Mouse (Mus musculus) thymus, postnatal 25 days (tissue): ENCODE measurements at regions not wholly inside any gene's neighbourhood (a gene's known extent, or its start where the extent isn't known, plus 50 kb on each side); places are given as distances from the start of the nearest gene placed in this dataset.
"Not testable (repeated sequence)": the region's sequence is repeated elsewhere in the genome, so short reads cannot be mapped to it uniquely, and the experiment has no call there.

Experiments used
- DNase-seq: peaks from one replicate; pipeline ENCODE4 v3.0.0; 2022

DNA sequence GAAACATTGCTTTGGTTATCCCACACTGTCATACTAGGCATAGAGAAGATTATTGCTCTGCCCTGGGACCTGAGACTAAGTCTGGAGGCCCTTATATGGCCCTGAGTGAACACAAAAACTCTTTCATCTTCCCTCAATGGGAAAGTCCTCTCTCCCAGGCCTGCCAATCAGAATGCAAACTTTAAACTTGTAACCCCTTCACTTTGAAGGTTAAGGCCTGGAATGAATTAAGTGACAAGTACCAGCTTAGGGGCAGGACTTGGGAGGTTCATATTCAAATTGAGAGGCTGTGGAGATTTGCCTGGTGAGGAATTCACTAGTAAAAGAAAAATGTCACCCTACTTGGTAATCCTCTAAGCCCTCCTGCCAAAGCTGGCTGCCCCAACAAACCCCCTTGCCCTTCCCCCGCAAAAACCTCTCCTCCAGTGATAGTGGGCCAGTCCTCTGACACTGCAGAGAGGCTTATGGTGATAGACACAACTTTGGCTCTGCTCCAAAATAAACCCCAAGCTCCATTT is 120.4 kb upstream of the Thpo start:
- no peak for DNase-seq

DNA sequence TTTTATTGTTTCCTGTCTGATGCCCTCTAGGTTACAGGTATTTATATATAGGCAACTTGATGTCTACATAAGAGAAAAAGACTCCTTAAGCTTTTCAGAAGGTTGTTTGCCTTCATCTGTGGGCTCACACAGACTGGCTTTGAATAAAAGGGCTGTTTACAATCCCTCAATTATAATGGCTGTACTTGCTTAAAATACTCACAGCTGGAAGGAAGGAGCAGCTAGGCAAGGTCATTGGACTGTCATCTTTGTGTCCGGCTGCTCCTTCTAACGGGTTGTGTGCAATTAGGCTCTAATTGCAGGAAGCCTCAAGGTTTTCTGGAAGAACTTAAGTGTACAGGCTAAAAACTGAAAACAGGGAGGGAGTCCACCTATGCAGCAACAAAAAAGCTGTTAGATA is 103.8 kb upstream of the Thpo start:
- no peak for DNase-seq

DNA sequence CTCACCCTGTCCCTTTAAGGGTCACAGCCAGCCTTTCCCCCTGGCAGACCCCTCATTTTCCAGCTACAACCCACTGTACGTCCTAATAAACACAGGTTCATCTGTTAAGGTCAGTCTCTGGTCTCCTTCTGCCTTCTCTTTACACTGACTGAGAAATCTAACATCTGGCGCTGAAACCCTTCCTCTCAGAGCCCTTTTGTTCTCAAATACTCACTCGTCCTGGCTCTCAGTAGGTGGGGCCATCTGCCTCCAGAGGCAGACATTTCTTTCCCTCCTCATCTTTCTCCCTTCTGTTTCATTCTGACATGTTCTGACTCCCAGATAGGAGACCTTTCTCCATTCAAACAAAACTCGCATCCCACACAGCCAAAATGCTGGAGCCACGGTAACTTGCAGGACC is 102.6 kb upstream of the Thpo start:
- no peak for DNase-seq

DNA sequence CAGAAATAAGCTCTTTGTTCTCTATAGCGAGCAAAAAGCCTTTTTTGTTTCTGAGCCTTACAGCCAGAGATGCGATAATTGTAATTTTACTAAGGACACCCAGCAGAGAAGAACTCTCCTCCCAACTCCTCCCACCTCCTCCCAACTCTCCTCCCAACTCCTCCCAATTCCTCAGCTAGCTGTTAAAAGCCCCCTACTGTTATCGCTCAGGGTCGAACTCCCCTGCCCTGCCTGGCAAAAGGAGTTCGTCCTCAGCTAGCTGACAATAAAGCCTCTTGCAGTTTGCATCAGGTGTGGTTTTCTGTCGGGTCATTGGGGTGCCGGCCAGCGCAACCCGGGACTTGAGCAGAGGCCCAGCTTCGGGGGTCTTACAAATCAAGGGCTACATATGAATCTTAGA is 99.5 kb upstream of the Thpo start:
- DNase-seq, result not testable (repeated sequence)

DNA sequence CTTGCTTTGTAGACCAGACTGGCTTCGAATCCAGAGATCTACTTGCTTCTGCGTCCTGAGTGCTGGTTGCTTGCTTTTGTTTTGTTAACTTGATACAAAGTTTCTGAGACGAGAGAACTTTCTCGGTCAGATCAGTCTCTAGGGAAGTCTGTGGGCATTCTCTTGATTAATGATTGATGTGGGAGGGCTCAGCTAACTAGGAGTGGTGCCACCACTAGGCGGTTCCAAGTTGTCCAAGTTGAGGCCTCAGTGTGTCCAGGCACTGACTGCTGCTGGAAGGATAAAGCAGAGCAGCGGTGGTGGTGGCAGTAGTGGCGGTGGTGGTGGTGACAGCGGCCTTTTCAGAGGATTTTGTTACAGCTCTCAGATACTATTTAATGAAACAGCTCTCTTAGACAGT is 99.0 kb upstream of the Thpo start:
- no peak for DNase-seq

DNA sequence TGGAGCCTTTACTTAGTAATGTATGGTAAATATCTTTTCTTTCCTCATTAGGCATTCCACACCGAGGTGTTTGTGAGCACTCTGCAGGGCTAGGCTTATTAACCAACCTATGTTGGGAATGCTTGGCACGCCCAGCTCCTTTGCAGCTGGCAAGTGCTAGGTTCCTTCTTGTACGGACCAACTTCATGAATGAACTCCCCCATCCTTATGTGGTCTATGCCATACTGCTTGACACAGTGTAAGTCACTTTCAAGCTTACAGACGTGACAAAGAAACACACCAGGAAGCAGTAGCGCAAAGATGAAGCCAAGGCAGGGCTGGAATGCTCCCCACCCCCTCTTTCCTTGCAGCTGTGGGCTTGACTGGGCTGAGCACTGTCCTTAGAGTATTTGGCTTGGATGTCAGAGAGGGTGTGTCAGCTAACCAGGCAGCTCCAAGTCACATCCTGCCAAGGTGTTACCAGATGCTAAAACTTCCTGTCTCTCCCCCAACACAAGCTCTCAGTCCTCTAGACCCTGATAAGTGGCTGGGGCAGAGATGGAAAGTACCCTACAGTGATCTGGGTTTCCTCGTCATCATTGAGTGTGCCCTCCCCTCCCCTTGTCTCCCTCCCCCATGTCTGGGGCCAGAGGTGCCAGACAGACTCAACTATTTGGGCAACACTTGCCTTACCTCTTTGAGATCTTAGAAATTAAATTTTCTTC is 95.6 kb upstream of the Thpo start:
- DNase-seq, result no peak

DNA sequence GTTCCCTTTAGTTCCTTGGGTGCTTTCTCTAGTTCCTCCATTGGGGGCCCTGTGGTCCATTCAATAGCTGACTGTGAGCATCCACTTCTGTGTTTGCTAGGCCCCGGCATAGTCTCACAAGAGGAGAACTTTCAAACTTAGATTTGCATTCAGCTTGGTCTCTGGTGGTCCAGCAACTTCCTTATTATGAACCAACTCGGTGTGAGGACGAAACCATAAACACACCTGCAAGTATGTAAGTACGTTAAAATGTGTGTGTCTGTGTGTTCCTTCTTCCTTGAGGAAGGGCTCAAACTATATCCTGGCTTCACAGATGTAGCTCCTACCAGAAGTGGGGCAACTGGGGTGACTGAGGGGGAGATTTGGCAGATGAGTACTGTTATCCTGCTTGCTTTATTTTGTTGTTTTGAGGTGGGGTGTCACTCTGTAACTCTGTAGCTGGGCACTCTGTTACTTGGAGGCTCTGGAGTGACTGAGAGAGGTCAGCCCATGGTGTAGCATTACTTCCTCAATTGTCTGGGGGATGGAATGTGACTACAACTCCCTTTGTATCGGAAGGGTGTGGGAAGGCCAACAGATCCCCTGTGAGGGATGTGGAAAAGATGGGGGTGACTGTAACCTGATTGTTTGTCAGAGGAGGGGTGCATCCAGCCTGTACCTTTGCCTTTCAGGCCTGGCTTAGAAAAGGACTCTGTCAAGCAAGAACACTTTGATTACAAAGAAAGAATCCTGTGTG is 94.9 kb upstream of the Thpo start:
- no peak for DNase-seq

DNA sequence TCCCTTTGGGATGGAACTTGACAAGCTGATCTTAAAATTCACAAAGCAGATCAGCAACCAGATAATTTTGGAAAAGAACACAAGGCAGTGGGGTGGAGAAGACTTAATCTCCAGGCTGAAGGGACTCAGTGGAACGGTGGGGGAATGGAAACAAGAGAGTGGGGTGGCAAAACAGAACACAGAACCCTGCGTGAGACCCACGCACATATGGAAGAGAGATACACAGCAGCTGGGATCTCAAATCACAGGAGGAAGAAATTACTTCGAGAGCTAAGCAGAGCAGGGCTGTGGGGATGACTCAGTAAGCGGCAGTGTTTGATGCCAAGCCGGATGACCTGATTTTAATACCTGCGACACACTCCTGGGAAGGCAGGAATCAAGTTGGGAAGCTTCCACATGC is 89.9 kb upstream of the Thpo start:
- DNase-seq, result no peak

DNA sequence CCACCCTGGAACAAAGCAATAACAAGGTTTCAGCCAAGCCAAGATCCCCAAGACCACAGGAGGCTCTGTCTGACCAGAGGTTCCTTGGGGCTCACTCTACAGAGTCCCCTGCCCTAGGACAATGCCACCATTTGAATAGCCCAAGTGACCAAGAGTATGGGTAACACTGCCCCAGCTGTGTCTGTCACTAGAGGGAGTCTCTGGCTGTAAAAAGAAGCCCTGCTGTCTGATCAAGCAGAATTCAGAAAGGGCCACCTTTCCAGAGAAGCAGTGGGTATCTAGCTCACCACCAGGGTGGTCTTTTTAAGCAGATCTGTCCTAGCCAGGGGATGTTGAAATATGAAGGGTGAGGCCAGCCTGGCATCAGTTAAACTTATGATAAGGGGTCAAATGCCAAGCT is 86.6 kb upstream of the Thpo start:
- DNase-seq, result no peak

DNA sequence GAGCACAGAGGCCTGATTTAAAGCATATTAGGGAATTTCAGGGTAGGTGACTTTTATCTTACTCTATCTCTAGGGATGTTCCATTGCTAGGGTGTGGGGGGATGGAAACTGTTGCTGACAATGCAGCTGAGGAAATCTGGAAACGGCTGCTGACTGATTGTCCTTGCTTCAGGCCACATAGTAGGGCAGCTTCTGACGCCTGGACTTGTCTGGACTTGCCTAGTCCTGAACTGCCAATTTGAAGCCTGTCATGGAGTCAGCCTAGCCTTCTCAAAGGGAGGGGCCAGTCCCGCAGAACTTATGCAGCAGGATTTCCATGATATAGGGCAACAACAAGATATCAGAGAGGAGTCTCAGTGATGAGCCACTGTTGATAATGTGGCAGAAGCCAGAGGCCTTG is 85.3 kb upstream of the Thpo start:
- no peak for DNase-seq

DNA sequence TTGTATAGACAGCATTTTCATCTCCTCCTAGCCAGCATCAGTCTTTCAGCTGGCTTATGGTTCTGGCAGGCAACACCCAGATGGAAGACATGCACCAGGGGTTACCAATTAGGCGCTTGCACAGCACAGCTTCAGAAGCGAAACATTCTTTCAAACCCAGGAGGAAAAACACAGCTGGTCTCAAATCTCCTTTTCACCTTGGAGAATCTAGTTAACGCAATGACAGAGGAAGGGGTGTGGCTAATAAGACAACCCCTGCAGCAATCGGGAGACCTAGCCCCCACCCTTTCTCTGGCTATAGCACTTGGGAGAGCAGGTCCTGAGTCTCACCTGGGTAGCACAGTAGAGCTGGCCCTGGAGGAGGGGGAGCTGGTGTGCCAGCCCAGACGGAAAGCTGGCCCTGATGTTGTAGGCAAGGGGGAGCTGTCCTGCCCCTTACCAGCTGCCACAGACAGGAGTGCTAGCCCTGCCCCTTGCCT is 84.4 kb upstream of the Thpo start:
- DNase-seq, result no peak

DNA sequence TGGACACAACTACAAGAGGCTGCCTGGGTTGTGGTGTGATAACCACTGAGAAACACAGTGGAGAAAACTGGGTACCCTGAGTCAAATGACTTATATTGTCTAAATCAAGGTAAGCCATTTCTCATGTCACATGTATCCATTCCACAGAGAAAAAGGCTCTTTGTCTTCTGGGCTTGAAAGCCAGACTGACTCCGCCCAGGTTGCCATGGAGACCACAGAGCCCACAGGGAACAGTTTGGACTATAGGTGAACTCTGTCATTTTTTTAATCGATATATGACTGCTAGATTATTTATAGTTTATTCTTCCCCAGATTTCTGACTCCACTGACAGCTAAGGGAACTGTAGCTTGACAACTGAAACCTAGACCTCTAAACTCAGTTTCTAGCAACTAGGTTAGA is 80.7 kb upstream of the Thpo start:
- DNase-seq, result no peak

DNA sequence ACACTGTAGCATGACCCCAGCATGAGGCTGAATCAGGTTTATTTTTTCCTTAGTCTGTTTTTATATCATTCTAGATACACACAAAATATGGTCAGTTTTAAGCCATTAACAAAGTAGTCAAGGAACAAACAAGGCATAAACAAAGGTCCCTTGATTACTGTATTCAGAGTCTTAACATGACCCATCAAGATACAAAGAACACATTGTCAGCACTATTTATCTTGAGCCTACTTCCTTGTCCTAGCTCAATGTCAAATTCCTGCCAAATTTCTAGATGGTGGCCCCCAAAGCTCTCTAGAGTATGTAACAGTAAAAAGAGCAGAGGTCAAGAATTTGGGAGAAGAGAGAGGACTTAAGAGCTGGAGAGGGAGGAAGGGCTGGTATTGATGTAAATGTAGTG is 79.9 kb upstream of the Thpo start:
- no peak for DNase-seq

DNA sequence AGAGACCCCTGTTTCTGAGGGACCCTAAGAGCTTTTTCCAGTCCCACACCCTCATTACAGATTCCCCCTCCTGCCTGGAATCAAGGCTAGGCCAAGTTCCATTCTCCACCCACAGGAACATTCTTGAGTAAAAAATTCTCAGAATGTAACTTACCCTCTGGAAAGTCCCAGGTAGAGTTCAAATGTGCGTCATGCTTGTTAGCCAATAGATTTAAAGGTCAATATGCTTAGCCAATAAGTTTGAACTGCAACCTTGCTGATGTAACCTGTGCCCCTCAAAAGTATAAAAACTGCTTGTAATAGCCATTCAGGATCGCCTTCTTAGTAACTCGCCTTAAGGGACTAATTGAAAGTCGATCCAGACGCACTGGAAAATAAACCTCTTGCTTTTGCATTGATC is 77.7 kb upstream of the Thpo start:
- DNase-seq, result not testable (repeated sequence)

DNA sequence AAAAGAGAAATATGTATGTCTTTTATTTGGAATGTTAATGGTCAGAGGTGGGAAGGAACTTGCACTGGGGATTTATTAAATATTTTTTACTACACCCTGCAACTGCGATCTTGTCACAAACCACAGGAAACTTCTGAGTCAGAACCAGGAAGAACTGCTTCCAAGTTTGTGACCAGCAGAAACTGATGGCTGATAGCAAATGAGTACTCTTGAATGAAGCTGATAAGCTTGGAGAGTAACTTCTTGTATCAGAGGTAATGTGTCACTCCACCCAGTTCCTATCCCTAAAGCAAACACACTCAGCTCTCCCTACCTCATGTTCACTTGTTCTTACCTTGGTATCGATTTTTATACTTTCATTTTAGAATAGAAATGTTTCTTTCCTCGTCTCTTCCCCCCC is 76.0 kb upstream of the Thpo start:
- DNase-seq, result no peak

DNA sequence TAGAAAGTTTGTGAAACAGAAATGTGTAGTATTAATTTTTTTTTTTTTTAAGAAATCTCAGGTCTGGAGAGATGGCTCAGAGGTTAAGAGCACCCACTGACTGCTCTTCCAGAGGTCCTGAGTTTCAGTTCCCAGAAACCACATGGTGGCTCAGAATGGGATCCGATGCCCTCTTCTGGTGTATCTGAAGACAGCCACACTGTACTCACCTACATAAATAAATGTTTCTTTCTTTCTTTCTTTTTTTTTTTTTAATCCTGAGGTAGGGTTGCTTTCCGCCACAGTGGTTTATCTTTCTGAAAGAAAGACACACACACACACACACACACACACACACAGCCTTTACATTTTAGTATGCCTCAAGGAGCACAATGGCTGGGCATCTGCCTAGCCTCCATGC is 74.0 kb upstream of the Thpo start:
- no peak for DNase-seq

DNA sequence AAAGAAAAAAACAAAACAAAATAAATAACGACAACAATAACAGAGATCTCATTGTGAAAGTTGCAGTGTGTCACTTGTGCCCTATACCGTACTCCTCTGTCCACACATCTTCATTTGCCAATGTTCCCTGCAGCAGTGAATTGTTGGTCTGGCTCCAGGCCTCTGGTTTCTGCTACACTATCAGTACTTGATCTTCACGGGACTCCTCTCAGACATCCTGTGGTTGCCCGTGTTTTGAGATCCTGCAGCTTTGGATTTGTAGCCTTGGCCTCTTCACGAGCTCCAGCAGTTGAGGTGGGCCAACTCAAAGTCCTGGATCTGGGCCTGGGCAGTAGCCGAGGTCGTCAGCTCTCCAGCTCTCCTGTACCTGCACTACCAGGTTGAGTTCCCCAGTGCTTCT is 72.4 kb upstream of the Thpo start:
- DNase-seq, result no peak

DNA sequence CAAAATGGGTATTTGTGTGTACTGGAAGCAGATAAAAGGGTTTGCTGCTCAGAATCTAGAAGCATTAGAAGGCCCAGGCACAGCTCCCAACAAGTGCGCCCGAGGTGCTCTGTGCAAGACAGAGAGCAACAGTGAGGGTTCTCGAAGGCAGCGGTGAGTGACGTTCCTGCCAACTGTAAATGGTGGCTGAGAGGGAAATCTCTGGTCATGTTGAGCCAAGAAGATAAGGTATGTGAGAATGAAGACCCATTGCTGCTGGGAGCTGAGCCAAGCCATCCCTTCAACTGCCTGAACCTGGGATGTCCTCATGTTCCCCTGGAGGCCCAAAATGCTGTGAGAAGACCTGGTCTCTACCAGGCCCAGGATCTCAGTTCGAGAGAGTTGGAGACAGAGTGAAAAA is 71.5 kb upstream of the Thpo start:
- DNase-seq, result no peak

DNA sequence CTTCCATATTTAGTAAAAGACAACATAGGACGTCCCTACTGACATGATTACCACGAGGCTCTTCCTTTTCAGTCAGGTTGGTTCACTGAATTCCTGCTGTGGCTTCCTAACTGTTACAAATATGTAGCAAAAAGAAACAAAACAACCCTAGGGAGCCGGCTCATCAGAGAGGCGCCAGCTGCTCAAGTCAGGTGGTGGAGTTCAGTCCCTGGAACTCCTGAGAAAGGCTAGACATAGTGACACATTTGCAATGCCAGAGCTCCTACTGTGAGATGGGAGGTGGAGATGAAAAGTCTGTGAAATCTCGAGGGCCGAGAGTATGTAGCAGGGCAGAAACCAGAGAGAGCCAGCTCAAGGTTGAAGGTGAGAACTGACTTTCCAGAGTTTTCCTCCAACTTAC is 70.8 kb upstream of the Thpo start:
- no peak for DNase-seq

DNA sequence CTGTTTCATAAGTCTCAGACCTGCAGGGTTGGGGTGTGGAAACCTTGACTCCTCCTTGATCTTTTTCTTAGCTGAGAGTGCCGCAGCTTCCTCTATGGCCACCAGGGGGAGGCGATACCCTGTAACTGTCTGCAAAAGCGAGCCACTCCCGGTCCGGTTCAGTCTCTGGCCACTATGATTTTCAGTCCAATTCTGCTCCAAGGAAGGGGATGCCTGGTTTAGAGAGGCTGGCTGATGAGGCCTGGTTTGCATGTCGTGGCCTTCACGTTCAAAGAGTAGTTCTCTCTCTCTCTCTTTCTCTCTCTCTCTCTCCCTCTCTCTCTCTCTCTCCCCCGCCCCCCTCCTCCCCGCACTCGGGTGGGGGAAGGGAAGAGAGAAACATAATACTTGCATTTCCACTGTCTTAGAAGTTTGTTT is 70.3 kb upstream of the Thpo start:
- DNase-seq, result peak; percentile 84

DNA sequence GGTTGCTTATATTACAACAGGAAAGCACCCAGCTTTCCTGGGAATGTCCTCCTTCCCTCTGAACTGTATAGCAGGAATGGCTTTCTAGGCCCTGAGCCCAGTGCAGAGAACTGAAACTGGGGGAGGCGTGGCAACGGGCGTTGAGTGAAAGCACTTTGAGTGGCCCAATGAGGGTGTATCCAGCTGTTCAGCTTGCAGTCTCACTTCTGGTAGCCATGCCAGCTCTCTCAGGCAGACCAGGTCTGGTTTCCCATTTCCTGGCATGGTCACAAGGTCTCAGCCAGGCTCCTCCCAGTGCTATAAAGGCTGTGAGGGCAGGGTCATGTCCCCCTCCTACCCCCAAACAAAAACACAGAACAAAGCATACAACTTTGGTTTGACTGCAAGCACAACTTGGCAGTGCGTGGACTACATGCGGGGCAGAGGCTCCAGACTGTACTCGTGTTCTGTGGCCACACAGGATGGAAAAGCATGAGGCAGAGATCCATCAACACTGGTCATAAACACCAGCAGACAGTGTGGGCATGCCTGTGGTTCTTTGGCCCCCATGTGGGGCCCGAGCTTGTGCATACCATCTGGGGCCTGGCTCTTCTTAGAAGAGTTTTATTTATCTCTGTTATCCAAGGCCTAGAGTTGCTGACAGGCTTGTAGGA is 69.1 kb upstream of the Thpo start:
- no peak for DNase-seq

DNA sequence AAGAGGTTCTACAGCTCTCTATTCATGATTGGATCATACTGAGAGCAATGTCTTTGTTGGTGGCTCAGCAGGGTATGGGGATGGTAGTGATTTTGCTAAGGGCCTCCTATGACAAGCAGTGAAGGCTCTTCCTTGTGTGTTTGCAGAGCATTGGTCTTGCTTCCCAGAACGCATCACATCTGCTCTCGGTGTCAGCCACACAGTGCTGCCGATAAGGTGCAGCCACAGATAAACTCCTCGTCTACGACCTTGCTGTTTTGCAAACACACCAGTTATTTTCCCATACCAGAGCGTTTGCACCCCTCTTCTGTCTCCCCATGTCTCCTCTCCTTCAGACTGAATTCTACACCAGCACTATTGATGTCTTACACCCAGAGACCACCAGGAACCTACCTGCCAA is 68.4 kb upstream of the Thpo start:
- no peak for DNase-seq

DNA sequence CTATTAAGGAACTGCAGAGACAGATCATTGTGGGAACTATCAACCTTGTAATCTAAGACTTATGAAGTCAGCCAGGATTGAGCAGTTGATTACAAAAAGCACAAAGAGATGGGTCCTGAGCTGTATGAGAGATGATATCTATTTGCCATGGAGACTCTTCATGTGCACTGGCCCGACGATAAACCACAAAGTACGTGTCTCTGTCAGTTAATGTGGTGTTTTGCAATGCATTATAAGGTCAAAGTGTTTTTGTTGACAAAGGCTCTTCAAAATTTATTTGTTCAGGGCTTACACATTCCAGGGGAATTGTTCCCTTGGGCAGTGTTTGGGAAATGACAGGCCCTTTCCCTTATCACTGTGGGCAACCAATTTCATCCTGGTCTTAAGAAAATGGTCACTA is 65.7 kb upstream of the Thpo start:
- no peak for DNase-seq

DNA sequence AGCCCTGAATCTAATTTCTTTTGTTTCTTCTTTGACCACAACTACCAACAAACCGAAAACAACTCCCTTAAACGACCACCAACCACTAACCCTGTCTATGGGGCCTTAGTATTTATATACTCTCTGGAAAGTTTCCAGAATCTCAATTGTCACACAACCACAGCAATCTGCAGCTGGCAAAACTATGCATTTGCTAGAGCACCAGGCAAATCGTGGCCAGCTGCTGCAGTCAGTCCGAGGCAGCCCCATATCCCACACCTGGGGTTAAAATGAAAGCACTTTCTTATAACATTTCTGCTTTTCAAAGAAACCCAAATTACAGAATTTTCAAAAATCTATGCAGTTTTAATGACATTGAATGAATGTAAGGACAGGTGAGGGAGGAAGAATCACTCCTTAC is 63.8 kb upstream of the Thpo start:
- no peak for DNase-seq
